Mouse (Mus musculus) brown adipose tissue, adult 24 weeks (tissue): ENCODE data around the gene Bpgm. TPM values are rescaled to one million over a fixed set of nuclear protein-coding genes. Genes with fewer than 3 reads are reported as not detected.

Experiments used
- H3K27ac ChIP-seq: fragments of 200-500 bp; replicated peaks from 2 replicates; pipeline ENCODE4 v1.5.1; 2012; ENCODE audit warnings: low read depth, mild to moderate bottlenecking, low read length
- H3K4me1 ChIP-seq: fragments of 200-500 bp; 2 replicates; pipeline ENCODE4 v1.6.1; 2012; ENCODE audit warnings: low read length, mixed read lengths; ENCODE audit not compliant: control insufficient read depth, insufficient read depth, insufficient read length
- H3K4me3 ChIP-seq: fragments of 200-500 bp; 2 replicates; pipeline ENCODE4 v1.5.1; 2012; ENCODE audit warnings: low read depth, mild to moderate bottlenecking, low read length, moderate library complexity; ENCODE audit not compliant: insufficient read depth
- polyA plus RNA-seq: library from polyadenylated mRNA; stranded (reverse); fragments of >200 nt; gene quantifications from 2 replicates; pipeline ENCODE4 v1.2.4, GENCODE M21; 2012; ENCODE audit not compliant: missing spikeins, insufficient read depth, insufficient read length

Gene Bpgm
- polyA plus RNA-seq: 21.6 and 30.8 TPM in 2 replicates

- H3K27ac ChIP-seq: peak within 1 kb of the TSS; percentile 49
- peaks cover 5% of the 10 kb centered on the region; the same call in 1 of the 2 replicates for H3K4me1 ChIP-seq
- H3K4me3 ChIP-seq: peak within 1 kb of the TSS; percentile 87
Observed at GRCm38 (mm10) chr6:34475974-34476794, at the start of gene Bpgm. TSS of gene Bpgm (plus strand) at chr6:34476207.

- Histone ChIP-seq H3K4me3 (no peak overlapping the region), H3K4me1 (0 out of 2 replicates have a peak, but pooled peaks cover 2% of the 10 kb centered on the region), H3K27ac (no peak overlapping the region)
Observed at GRCm38 (mm10) chr6:34439006-34439405, 37.0 kb upstream of the Bpgm start.

GRCm38 (mm10) chr6:34441556-34442257 lies 34.3 kb upstream of the Bpgm start:
- no peak overlapping the region for H3K4me3 ChIP-seq
- no peak overlapping the region for H3K27ac ChIP-seq
- H3K4me1 ChIP-seq: 0 out of 2 replicates have a peak, but pooled peaks cover 2% of the 10 kb centered on the region

- Histone ChIP-seq H3K4me1 (0 out of 2 replicates have a peak, but pooled peaks cover 2% of the 10 kb centered on the region), H3K27ac (no peak overlapping the region), H3K4me3 (no peak overlapping the region)
Observed at GRCm38 (mm10) chr6:34443791-34444190, 32.2 kb upstream of the Bpgm start.

GRCm38 (mm10) chr6:34447961-34448360 lies 28.0 kb upstream of the Bpgm start:
- Histone ChIP-seq H3K4me3 (no peak overlapping the region), H3K27ac (no peak overlapping the region), H3K4me1 (no peaks in the 10 kb centered on the region)

- H3K4me3 ChIP-seq: no peak overlapping the region
- H3K27ac ChIP-seq: no peak overlapping the region
- no peaks in the 10 kb centered on the region for H3K4me1 ChIP-seq
Observed at GRCm38 (mm10) chr6:34448696-34449095, 27.3 kb upstream of the Bpgm start.

- H3K4me3 ChIP-seq: no peak overlapping the region
Observed at GRCm38 (mm10) chr6:34452963-34453770, 22.8 kb upstream of the Bpgm start.

GRCm38 (mm10) chr6:34459456-34459855 lies 16.6 kb upstream of the Bpgm start:
- H3K27ac ChIP-seq: no peak overlapping the region
- no peaks in the 10 kb centered on the region for H3K4me1 ChIP-seq
- H3K4me3 ChIP-seq: no peak overlapping the region

More at GRCm38 (mm10) chr6:34452963-34453770, 22.8 kb upstream of the Bpgm start:
- Histone ChIP-seq H3K27ac (no peak overlapping the region), H3K4me1 (no peaks in the 10 kb centered on the region)

- Histone ChIP-seq H3K4me1 (no peaks in the 10 kb centered on the region), H3K27ac (no peak overlapping the region), H3K4me3 (no peak overlapping the region)
Observed at GRCm38 (mm10) chr6:34460651-34461050, 15.4 kb upstream of the Bpgm start.

GRCm38 (mm10) chr6:34463582-34463981 lies 12.4 kb upstream of the Bpgm start:
- H3K4me3 ChIP-seq: no peak overlapping the region
- H3K27ac ChIP-seq: no peak overlapping the region

GRCm38 (mm10) chr6:34471434-34472110 lies 4.4 kb upstream of the Bpgm start:
- Histone ChIP-seq H3K4me3 (no peak overlapping the region), H3K27ac (no peak overlapping the region), H3K4me1 (0 out of 2 replicates have a peak, but pooled peaks cover under 1% of the 10 kb centered on the region)

More at GRCm38 (mm10) chr6:34463582-34463981, 12.4 kb upstream of the Bpgm start:
- no peaks in the 10 kb centered on the region for H3K4me1 ChIP-seq

- Histone ChIP-seq H3K4me1 (peaks cover 5% of the 10 kb centered on the region; the same call in 1 of the 2 replicates), H3K27ac (no peak overlapping the region), H3K4me3 (no peak overlapping the region)
Observed at GRCm38 (mm10) chr6:34473346-34473745, 2.7 kb upstream of the Bpgm start.

- Histone ChIP-seq H3K27ac (no peak overlapping the region), H3K4me1 (peaks cover 5% of the 10 kb centered on the region; the same call in 1 of the 2 replicates), H3K4me3 (no peak overlapping the region)
Observed at GRCm38 (mm10) chr6:34474031-34474430, 2.0 kb upstream of the Bpgm start.

GRCm38 (mm10) chr6:34475391-34475790 lies 616 bp upstream of the Bpgm start:
- Histone ChIP-seq H3K27ac (no peak overlapping the region), H3K4me1 (peaks cover 5% of the 10 kb centered on the region; the same call in 1 of the 2 replicates), H3K4me3 (peak overlapping the region; percentile 87)
